Mouse (Mus musculus) intestine, embryonic 15.5 days (tissue): ENCODE results near the gene Klhl9. TPM values are rescaled to one million over a fixed set of nuclear protein-coding genes. Genes with fewer than 3 reads are reported as not detected.

Source experiments
- ATAC-seq: fragments of 200-750 bp; cut with Nextera tagmentation; 2 replicates; pipeline ENCODE4 v1.8.0; 2017; ENCODE audit warnings: moderate TSS enrichment, moderate library complexity
- H3K27ac ChIP-seq: fragments of 300-500 bp; sonication (generic); 2 replicates; pipeline ENCODE4 v1.5.1; 2015; ENCODE audit warnings: mild to moderate bottlenecking, inconsistent platforms
- H3K27me3 ChIP-seq: fragments of 300-500 bp; sonication (generic); replicated peaks from 2 replicates; pipeline ENCODE4 v1.6.1; 2015; ENCODE audit warnings: inconsistent platforms
- H3K36me3 ChIP-seq: fragments of 300-500 bp; sonication (generic); 2 replicates; pipeline ENCODE4 v1.6.1; 2015; ENCODE audit warnings: inconsistent platforms
- H3K4me1 ChIP-seq: fragments of 300-500 bp; sonication (generic); replicated peaks from 2 replicates; pipeline ENCODE4 v1.6.1; 2015; ENCODE audit warnings: inconsistent platforms
- H3K4me2 ChIP-seq: fragments of 300-500 bp; sonication (generic); replicated peaks from 2 replicates; pipeline ENCODE4 v1.6.1; 2015; ENCODE audit warnings: mild to moderate bottlenecking, inconsistent platforms
- H3K4me3 ChIP-seq: fragments of 300-500 bp; sonication (generic); replicated peaks from 2 replicates; pipeline ENCODE4 v1.5.1; 2015; ENCODE audit warnings: inconsistent platforms
- H3K9ac ChIP-seq: fragments of 300-500 bp; sonication (generic); 2 replicates; pipeline ENCODE4 v1.6.1; 2015; ENCODE audit warnings: inconsistent platforms
- H3K9me3 ChIP-seq: fragments of 300-500 bp; sonication (generic); 2 replicates; pipeline ENCODE4 v1.6.1; 2016; ENCODE audit warnings: inconsistent platforms
- WGBS: fragments of 180-500 bp; shearing (Covaris S2); methylation state at CpG from one replicate; pipeline ENCODE4 v1.1.7; 2015; 5-methylcytosine and 5-hydroxymethylcytosine counted together
- polyA plus RNA-seq: library from polyadenylated mRNA; unstranded; fragments of >200 nt; fragmentation: Nextera tagmentation; extraction: Ambion mirVana; gene quantifications from 2 replicates; pipeline ENCODE4 v1.2.1, GENCODE M21; 2015

Klhl9 gene
- polyA plus RNA-seq, 1 experiment from 2014 or later: 89.4 TPM

DNA sequence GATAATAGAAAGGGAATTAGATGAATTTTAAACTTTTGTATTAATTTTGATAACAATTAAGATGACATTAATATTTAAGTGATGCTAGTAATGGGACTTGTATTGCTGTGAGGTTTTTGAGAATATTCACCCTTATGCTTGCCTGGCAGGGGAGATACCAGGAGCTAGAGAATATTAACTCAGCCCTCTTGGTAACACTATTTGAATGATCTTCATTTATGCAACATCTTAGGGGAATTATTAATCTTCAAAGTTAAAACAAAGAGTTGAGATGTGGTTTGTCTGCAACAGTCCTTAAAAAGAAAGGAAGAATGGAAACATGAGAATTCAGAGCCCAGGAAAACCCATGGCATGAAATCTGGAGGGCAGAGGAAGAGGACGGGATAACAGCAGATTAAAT lies 23.0 kb downstream of the Klhl9 start:
- H3K4me2 ChIP-seq: no peak overlapping the region
- WGBS: 78% methylated on average over 1 of the region's 1 CpGs
- H3K27ac ChIP-seq: no peak overlapping the region
- no peak for ATAC-seq
- H3K4me3 ChIP-seq: no peak overlapping the region
- no peak overlapping the region for H3K9ac ChIP-seq
- H3K27me3 ChIP-seq: no peaks in the 10 kb centered on the region
- H3K4me1 ChIP-seq: no peaks in the 10 kb centered on the region
- no peaks in the 10 kb centered on the region for H3K9me3 ChIP-seq
- no peaks in the 10 kb centered on the region for H3K36me3 ChIP-seq

DNA sequence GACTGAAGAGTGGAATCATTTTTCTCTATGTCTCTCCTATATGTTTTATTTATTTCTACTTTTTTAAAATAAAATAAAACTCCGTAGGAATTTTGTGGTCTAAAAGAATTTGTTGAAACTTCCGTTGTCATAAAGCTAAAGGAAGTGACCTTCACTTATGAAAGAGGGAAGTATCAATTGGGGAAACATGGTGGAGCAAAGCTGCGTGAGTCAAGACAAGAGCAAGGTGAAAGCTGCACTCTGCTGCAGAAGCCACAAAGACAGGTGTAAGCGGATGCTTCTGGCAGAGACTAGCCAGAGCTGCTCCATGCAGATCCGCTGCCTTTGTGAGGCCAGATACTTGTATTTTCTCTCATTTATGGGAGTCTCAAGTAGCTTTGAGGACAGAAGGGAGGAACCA lies 23.5 kb downstream of the Klhl9 start:
- WGBS: 73% methylated on average over 5 of the region's 5 CpGs
- no peak overlapping the region for H3K4me3 ChIP-seq
- no peaks in the 10 kb centered on the region for H3K27me3 ChIP-seq
- no peaks in the 10 kb centered on the region for H3K36me3 ChIP-seq
- no peak overlapping the region for H3K4me2 ChIP-seq
- no peak for ATAC-seq
- H3K9me3 ChIP-seq: no peaks in the 10 kb centered on the region
- no peak overlapping the region for H3K9ac ChIP-seq
- H3K27ac ChIP-seq: no peak overlapping the region
- no peaks in the 10 kb centered on the region for H3K4me1 ChIP-seq

DNA sequence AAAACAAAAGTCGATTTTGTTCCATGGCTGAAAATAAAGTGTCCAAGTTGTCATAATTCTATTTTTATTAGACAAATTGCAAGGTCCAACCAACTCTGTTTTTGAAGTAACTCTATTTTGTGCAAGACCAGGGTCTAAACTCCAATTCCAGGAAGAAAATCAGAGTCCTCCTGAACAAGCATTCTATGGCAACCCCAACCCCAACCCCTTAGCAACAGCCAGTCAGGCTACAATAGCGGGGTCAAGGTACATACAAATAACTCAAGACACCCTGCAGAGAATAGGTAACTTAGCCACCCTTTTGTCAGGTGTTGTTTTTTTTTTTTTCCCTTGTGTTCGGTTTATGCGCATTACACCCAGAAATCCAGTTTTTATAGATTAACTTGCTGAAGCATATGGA lies 24.5 kb downstream of the Klhl9 start:
- Histone ChIP-seq H3K4me1 (no peaks in the 10 kb centered on the region), H3K9me3 (no peaks in the 10 kb centered on the region), H3K4me3 (no peak overlapping the region), H3K27me3 (no peaks in the 10 kb centered on the region), H3K36me3 (no peaks in the 10 kb centered on the region), H3K27ac (no peak overlapping the region), H3K4me2 (no peak overlapping the region), H3K9ac (no peak overlapping the region)
- ATAC-seq: peak; percentile 56; the same call in 1 of the 2 replicates
- WGBS: 72% methylated on average over 4 of the region's 4 CpGs

DNA sequence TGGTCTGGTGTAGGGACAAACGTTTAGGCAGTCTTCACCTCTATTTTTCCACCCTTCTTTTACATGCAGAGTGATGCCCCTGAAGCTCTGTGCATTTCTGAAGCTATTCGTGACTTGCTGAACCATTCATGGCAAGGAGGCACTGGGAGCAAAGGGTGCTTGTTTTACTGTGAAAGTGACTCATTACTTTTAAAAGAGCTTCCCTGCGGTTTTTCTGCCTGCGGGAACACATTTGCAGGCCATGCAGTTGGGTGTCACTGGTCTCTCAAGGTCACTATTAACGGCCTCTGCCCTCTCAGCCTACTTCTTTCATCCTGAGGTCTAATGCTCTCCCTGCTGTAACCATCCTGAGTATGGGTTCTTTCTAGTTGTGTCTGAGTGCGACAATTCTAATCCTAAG lies 25.2 kb downstream of the Klhl9 start:
- Histone ChIP-seq H3K4me3 (no peak overlapping the region), H3K27ac (no peak overlapping the region), H3K9me3 (no peaks in the 10 kb centered on the region), H3K27me3 (no peaks in the 10 kb centered on the region), H3K36me3 (no peaks in the 10 kb centered on the region), H3K4me2 (no peak overlapping the region), H3K9ac (no peak overlapping the region), H3K4me1 (no peaks in the 10 kb centered on the region)
- WGBS: 55% methylated on average over 6 of the region's 6 CpGs
- no peak for ATAC-seq

DNA sequence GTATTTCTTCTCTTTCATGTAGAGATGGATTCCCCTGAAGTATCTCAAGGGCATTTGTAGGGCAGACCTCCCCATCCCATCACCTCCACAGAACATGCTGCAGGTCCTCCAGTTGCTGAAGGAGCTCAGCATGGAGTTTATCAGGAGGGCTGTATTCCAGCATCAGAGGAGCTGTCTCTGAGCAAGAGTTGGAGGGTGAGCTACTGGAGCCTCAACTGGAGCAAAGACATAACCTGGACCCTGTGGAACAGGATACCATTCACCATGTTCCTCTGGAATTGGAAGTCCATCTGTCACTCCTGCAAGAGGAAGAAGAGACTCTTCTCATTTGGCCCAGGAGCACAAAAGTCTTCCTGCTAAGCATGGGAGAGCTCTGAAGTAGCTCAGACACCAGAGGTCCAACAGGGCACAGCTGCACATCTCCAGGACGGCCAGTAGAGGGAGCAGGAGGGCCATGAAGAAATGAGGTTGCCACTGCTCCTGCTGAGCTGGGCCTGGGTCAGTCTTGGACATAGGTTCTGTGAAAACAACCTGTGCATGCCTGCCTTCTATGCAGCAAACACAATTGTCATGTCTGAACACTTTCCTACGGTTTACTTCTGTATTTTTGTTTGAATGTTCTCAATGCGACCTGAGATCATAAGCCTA lies 25.9 kb downstream of the Klhl9 start:
- Histone ChIP-seq H3K9me3 (no peaks in the 10 kb centered on the region), H3K27me3 (no peaks in the 10 kb centered on the region), H3K4me1 (no peaks in the 10 kb centered on the region), H3K4me3 (no peak overlapping the region), H3K27ac (no peak overlapping the region), H3K36me3 (no peaks in the 10 kb centered on the region), H3K4me2 (no peak overlapping the region), H3K9ac (no peak overlapping the region)
- ATAC-seq: peak; percentile 94
- WGBS: 19% methylated on average over 3 of the region's 3 CpGs

DNA sequence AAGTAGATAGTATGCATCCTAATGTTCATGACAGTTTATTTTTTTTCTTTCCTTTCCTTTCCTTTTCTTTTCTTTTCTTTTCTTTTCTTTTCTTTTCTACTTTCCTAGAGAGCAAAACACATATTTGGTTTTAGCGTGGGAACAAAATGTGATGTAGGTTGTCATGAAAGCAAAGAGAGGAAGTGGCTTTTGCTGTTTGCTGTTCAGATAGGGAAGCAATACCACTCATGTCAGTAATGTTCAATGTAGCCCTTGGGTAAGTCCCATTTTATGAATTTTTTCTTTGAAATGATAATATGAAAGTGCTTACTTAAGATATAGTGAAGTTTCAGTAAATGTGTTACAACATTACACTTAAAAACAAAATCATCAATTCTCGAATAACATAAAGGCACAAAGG lies 28.9 kb downstream of the Klhl9 start:
- Histone ChIP-seq H3K27me3 (no peaks in the 10 kb centered on the region), H3K9me3 (no peaks in the 10 kb centered on the region), H3K36me3 (no peaks in the 10 kb centered on the region), H3K4me1 (no peaks in the 10 kb centered on the region), H3K27ac (no peak overlapping the region), H3K9ac (no peak overlapping the region), H3K4me2 (no peak overlapping the region), H3K4me3 (no peak overlapping the region)
- 79% methylated on average over 2 of the region's 2 CpGs for WGBS
- ATAC-seq: no peak

DNA sequence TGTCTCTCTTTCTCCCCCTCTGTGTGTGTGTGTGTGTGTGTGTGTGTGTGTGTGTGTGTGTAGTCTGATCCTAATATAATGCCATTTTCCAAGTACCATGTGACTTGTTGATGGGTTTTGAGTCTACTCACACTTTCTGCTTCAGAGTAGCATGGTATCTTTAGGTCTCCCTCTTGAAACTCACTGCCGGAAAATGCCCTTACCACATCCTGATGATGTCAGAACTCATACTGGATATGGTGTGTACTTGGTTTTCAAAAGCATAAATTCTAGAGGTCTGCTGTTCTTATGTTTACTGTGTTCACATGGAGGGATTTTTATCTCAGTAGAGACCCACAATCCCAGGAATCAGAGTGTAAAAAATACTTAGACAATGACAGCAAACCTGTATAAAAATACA lies 29.7 kb downstream of the Klhl9 start:
- H3K4me2 ChIP-seq: no peak overlapping the region
- H3K36me3 ChIP-seq: no peaks in the 10 kb centered on the region
- H3K4me3 ChIP-seq: no peak overlapping the region
- H3K4me1 ChIP-seq: no peaks in the 10 kb centered on the region
- no peak for ATAC-seq
- no peak overlapping the region for H3K9ac ChIP-seq
- 85% methylated on average over 1 of the region's 1 CpGs for WGBS
- no peak overlapping the region for H3K27ac ChIP-seq
- H3K9me3 ChIP-seq: no peaks in the 10 kb centered on the region
- H3K27me3 ChIP-seq: no peaks in the 10 kb centered on the region

DNA sequence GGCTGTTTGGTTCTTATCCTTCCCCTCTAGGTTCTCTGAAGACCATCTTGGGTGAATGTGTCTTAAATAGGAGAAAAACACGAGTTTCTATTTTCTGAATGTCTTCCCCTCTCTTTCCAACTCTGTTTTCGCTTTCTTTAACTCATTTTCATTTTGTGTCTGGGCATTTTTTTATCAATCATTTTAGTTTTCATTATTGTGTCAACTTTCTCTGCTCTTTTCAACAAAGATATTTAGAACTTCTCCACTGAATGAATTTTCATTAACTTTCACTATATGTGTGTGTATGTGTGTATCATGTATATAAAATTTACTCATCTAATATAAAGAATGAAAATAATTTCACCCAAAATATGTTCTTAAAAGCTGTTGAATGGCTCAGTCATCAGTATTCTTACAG lies 31.0 kb downstream of the Klhl9 start, which contains the start of gene Ifnab:
Ifnab (minus strand) TSS at position 101 of the 400 bp plus-strand sequence.
- 64% methylated on average over 2 of the region's 2 CpGs for WGBS
- no peak for ATAC-seq
- H3K36me3 ChIP-seq: no peaks in the 10 kb centered on the region
- H3K27me3 ChIP-seq: no peaks in the 10 kb centered on the region
- H3K4me1 ChIP-seq: no peaks in the 10 kb centered on the region
- H3K4me3 ChIP-seq: no peak within 1 kb of the TSS
- H3K9me3 ChIP-seq: no peaks in the 10 kb centered on the region
- H3K4me2 ChIP-seq: no peak within 1 kb of the TSS
- no peak within 1 kb of the TSS for H3K27ac ChIP-seq
- H3K9ac ChIP-seq: no peak within 1 kb of the TSS

DNA sequence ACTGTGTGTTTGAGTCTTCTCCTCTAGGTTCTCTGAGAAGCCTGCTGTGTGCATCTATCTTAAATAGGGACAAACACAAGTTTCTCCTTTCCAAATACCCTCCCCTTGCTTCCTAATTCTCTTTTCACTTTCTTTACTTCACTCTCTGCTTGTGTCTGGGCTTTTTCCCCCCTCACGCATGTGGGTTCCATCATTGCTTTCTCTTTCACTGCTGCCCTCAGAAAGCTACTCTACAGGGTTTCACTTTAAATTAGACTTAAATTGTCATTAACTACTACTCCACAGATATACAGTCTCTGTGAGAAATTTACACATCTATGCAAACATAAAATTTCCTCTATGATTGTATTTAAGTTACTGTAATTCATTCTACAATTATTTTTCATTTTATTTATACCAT lies 38.5 kb downstream of the Klhl9 start, which contains the start of gene Ifna2:
Ifna2 (minus strand) TSS at position 101 of the 400 bp plus-strand sequence.
- no peaks in the 10 kb centered on the region for H3K9me3 ChIP-seq
- H3K4me3 ChIP-seq: no peak within 1 kb of the TSS
- no peaks in the 10 kb centered on the region for H3K36me3 ChIP-seq
- no peak for ATAC-seq
- H3K9ac ChIP-seq: no peak within 1 kb of the TSS
- WGBS: 79% methylated on average over 1 of the region's 1 CpGs
- no peak within 1 kb of the TSS for H3K27ac ChIP-seq
- no peak within 1 kb of the TSS for H3K4me2 ChIP-seq
- H3K4me1 ChIP-seq: no peaks in the 10 kb centered on the region
- H3K27me3 ChIP-seq: no peaks in the 10 kb centered on the region

DNA sequence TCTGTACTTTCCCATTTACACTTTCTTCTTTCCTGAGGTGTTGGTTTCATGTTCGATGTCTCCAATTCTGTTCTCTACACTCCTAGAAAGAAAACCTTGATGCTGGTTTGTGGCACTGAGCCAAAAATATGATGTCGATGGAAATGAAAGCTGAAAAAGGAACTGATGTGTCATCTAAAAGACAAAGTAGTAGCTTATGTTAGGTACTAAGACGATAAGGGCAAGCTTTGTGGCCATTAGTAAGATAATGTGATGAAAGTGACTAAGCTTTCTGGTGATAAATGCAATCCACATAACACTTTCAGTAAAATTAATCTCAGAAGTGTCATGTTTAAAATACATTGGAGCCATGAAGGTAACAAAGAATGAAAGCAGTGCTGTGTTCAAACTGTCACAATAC lies 40.9 kb downstream of the Klhl9 start:
- Histone ChIP-seq H3K27ac (no peak overlapping the region), H3K27me3 (no peaks in the 10 kb centered on the region), H3K4me1 (no peaks in the 10 kb centered on the region), H3K9me3 (no peaks in the 10 kb centered on the region), H3K9ac (no peak overlapping the region), H3K4me3 (no peak overlapping the region), H3K4me2 (no peak overlapping the region), H3K36me3 (no peaks in the 10 kb centered on the region)
- no peak for ATAC-seq
- WGBS: 61% methylated on average over 3 of the region's 3 CpGs

DNA sequence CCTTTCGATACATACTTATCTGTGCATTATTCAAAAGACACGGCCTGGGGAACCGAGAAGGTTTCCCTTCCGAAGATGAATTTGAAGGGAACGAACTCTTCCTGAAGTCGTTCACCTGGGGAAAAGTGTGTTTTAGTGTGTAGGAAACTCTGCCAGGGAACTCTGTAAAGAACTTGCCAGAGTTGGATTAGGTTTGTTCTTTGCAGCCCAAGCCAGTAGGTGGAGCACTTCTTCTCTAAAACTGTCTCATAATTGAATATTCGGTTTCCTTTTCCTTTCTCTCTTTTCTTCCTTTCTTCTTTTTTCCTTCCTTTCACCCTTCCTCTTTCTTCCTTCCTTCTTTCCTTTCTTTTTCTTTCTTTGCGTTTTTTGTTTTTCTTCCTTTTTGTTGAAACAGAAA lies 41.9 kb downstream of the Klhl9 start:
- no peak overlapping the region for H3K4me2 ChIP-seq
- H3K4me1 ChIP-seq: no peaks in the 10 kb centered on the region
- 40% methylated on average over 8 of the region's 8 CpGs for WGBS
- no peaks in the 10 kb centered on the region for H3K36me3 ChIP-seq
- no peak overlapping the region for H3K4me3 ChIP-seq
- no peaks in the 10 kb centered on the region for H3K27me3 ChIP-seq
- no peak overlapping the region for H3K9ac ChIP-seq
- H3K9me3 ChIP-seq: no peaks in the 10 kb centered on the region
- ATAC-seq: no peak
- no peak overlapping the region for H3K27ac ChIP-seq

DNA sequence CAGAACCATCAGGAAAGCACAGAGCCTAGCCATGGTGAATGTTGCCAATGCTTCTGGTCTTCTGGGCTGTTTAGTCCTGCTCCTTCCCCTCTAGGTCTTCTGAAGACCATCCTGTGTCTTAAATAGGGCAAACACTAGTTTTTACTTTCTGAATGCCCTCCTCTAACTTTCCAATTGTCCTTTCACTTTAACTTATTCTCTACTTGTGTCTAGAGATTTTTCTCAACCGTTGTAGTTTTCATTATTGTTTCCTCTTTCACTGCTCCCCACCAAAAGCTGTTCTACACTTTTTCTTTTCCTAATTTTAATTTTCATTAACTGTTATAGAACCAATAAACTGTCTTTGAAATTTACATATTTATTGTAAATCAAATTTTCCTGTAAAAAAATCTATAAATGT lies 45.4 kb downstream of the Klhl9 start, which contains the start of gene Ifna16:
Ifna16 (minus strand) TSS at position 101 of the 400 bp plus-strand sequence.
- H3K27ac ChIP-seq: no peak within 1 kb of the TSS
- H3K4me1 ChIP-seq: no peaks in the 10 kb centered on the region
- no peaks in the 10 kb centered on the region for H3K27me3 ChIP-seq
- no peak within 1 kb of the TSS for H3K4me3 ChIP-seq
- H3K9me3 ChIP-seq: no peaks in the 10 kb centered on the region
- H3K36me3 ChIP-seq: no peaks in the 10 kb centered on the region
- H3K9ac ChIP-seq: no peak within 1 kb of the TSS
- ATAC-seq: no peak
- no peak within 1 kb of the TSS for H3K4me2 ChIP-seq
- WGBS: 81% methylated on average over 1 of the region's 1 CpGs
